Mouse (Mus musculus) C2C12 (cell line): ENCODE measurements around the gene Nrk.

Source experiments
- CTCF ChIP-seq: IDR thresholded peaks from one replicate; pipeline ENCODE4 v1.5.1; 2011; ENCODE audit not compliant: control insufficient read depth, insufficient read depth, insufficient read length
- MAX ChIP-seq: IDR thresholded peaks from one replicate; pipeline ENCODE4 v1.6.1; 2011; ENCODE audit warnings: mild to moderate bottlenecking, control low read depth
- USF1 ChIP-seq: IDR thresholded peaks from one replicate; pipeline ENCODE4 v1.6.1; 2011; ENCODE audit warnings: low read depth, mild to moderate bottlenecking, control low read depth, moderate library complexity

- TF ChIP-seq MAX (no peak), CTCF (no peak), USF1 (no peak)
Measured at GRCm38 (mm10) chrX:138913366-138913765, 864 bp upstream of the Nrk start.
